Mouse (Mus musculus) megakaryocyte, embryonic 14.5 days (primary cell): ENCODE measurements around the gene Gm49342. TPM values are rescaled to one million over a fixed set of nuclear protein-coding genes. Genes with fewer than 3 reads are reported as not detected.
A peak's percentile ranks its signal among the peaks of the same experiment; 100 is the strongest.
"Not testable (repeated sequence)": the region's sequence is repeated elsewhere in the genome, so short reads cannot be mapped to it uniquely, and the experiment has no call there.

ENCODE experiments used
- H3K27me3 ChIP-seq: replicated peaks from 2 replicates; pipeline ENCODE3; 2012; ENCODE audit warnings: inconsistent platforms
- H3K36me3 ChIP-seq: replicated peaks from 2 replicates; pipeline ENCODE3; 2012; ENCODE audit warnings: low read length, inconsistent platforms, mixed read lengths
- H3K4me1 ChIP-seq: 2 replicates; pipeline ENCODE4 v1.6.1; 2012; ENCODE audit warnings: inconsistent platforms
- H3K4me3 ChIP-seq: replicated peaks from 2 replicates; pipeline ENCODE3; 2012; ENCODE audit warnings: moderate library complexity, mild to moderate bottlenecking, inconsistent platforms
- H3K9me3 ChIP-seq: 2 replicates; pipeline ENCODE4 v1.6.1; 2012; ENCODE audit warnings: inconsistent platforms
- FLI1 ChIP-seq: IDR thresholded peaks from 2 replicates; pipeline ENCODE4 v1.6.1; 2012; ENCODE audit warnings: low read length, inconsistent platforms, mixed read lengths
- GATA1 ChIP-seq: IDR thresholded peaks from 3 replicates; pipeline ENCODE4 v1.6.1; 2012; ENCODE audit warnings: mixed read lengths, low read length, inconsistent platforms, borderline replicate concordance
- polyA plus RNA-seq: library from polyadenylated mRNA; stranded (reverse); fragments of >175 nt; gene quantifications from 2 replicates; pipeline ENCODE4 v1.2.3, GENCODE M21; 2012; ENCODE audit warnings: low replicate concordance; ENCODE audit not compliant: insufficient read depth

The Gm49342 gene
- polyA plus RNA-seq, 1 experiment: 1.00 TPM

DNA sequence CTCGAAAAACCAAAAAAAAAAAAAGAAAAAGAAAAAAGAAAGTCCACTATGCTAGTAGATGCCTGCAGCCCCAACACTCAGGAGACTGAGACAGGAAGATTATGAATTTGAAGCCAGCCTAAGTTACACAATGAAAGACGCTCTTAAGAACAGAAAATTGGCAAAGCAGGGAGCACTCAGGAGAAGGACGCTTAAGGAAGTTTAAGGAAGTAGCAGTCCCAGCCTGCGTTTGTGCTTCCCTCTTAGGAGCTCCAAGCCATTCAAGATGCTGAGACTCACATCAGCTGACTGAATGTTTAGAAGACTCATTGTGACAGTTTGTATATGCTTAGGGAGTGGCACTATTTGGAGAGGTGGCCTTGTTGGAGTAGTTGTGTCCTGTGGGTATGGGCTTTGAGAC is 36.2 kb upstream of the Gm49342 start:
- Histone ChIP-seq H3K36me3 (peaks cover 14% of the 10 kb centered on the region), H3K4me1 (peaks cover 4% of the 10 kb centered on the region; the same call in 1 of the 2 replicates), H3K27me3 (no peaks in the 10 kb centered on the region), H3K4me3 (no peak overlapping the region), H3K9me3 (no peaks in the 10 kb centered on the region)
- no peak for TF ChIP-seq FLI1
- no peak for TF ChIP-seq GATA1

DNA sequence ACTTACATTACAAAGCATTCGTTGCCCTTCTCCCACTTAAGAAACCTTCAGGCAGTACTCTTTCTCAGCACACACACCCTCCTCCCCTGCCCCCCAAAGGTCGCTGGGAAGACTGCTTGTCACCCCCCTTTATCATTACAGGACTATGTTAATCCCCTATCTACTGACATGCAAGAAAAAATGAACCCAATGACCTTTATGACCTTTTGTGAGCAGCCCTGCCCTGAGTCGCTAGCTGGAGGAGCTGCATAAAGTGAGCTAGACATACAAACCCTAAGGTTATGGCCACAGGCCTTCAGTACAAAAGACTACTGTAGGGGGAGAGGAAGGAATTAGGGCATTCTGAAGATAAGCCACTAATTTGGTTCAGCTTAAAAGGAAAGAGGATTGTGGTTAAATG is 33.0 kb upstream of the Gm49342 start:
- peaks cover 44% of the 10 kb centered on the region for H3K36me3 ChIP-seq
- H3K9me3 ChIP-seq: no peaks in the 10 kb centered on the region
- no peak overlapping the region for H3K4me3 ChIP-seq
- TF ChIP-seq GATA1: no peak
- no peak for TF ChIP-seq FLI1
- H3K4me1 ChIP-seq: peaks cover 4% of the 10 kb centered on the region; the same call in 1 of the 2 replicates
- H3K27me3 ChIP-seq: no peaks in the 10 kb centered on the region

DNA sequence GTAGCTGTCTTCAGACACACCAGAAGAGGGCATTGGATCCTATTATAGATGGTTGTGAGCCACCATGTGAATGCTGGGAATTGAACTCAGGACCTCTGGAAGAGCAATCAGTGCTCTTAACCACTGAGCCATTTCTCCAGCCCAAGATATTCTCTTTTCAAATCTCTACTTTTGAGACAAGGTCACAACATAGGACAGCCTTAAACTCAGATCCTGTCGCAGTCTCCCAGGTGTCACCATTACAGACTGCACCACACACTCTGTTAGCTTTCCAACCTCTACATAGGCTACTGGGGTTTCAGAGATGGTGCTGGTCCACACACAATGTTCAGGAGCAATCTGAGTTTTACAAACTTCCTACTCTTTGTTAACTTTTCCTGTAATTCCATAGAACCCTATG is 20.9 kb upstream of the Gm49342 start:
- H3K27me3 ChIP-seq, H3K9me3 ChIP-seq: not testable (repeated sequence)
- Histone ChIP-seq H3K4me1 (peaks cover 33% of the 10 kb centered on the region), H3K36me3 (peaks cover 42% of the 10 kb centered on the region), H3K4me3 (peak overlapping the region; percentile 90)

DNA sequence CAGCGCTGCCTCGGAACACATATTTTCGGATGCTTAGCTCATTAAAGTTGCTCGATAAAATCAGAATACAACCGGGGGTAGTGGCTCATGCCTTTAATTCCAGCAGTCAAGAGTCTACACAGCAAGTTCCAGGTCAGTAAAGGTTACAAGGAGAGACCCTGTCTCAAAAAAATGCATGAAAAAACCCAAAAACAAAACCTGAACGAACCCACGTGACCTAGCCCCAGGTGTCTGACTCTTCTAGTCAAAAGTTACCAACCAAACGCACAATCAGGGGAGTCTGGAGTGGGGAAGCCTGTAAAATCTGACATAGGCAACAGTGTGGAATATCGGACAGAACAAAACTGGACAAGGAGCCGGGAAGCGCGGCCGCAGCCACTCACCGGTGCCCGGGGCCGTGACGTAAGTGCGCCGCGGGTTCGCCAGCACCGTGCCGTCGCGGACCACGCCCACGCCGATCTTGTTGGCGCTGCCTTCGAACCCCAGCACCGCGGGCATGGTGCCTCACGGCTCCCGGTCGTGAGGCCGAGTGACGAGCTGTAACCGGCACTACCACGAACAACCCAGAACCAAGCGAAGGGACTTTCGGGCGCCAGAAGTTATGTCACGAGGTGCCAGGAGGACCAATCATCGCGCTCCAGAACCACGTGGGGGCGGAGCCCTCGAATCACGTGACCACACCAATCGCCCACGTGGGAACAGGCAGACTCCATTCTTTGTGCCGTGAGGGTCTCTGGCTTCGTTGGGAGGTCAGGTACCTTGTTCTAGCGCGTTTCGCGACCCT is 19.8 kb upstream of the Gm49342 start, which contains the start of the genes Osgep and Apex1:
Gene Osgep, minus strand, starts transcription at position 613 of the 784 bp plus-strand sequence.
Gene Apex1, plus strand, starts transcription at position 688 of the 784 bp plus-strand sequence.
- peak within 1 kb of the TSS; percentile 90 for H3K4me3 ChIP-seq
- peaks cover 48% of the 10 kb centered on the region for H3K36me3 ChIP-seq
- H3K9me3 ChIP-seq: no peaks in the 10 kb centered on the region
- TF ChIP-seq FLI1 (no peak), GATA1 (no peak)
- H3K4me1 ChIP-seq: peaks cover 43% of the 10 kb centered on the region
- H3K27me3 ChIP-seq: no peaks in the 10 kb centered on the region

DNA sequence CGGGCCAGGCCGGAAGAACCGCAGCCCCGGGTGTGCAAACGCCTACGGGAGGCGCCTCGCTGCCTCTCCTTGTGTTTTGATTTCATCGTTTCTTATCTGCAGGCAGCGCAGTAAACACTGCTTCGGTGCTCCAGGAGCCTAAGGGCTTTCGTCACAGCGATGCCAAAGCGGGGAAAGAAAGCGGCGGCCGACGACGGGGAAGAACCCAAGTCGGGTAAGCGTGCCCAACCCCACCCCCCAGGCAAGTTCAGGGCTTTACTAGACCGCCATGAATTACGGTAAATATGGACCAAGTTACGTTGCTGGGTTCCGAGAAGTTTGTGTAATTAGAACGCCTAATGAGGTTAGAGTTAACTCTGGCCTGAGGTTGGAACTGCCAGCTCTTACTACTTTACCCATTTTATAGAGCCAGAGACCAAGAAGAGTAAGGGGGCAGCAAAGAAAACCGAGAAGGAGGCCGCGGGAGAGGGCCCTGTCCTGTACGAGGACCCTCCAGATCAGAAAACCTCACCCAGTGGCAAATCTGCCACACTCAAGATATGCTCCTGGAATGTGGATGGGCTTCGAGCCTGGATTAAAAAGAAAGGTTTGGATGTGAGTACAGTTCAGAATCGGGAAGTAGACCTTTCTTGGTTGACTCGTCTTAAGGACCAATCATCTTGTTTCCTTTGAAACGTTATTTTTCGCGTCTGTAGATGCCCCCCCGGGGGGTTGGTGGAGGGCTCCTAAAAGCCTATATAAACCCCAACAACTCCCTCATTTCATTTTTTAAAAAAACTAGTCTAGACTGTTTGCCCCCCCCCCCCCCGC is 19.0 kb upstream of the Gm49342 start:
- TF ChIP-seq GATA1 (no peak), FLI1 (no peak)
- no peaks in the 10 kb centered on the region for H3K27me3 ChIP-seq
- H3K36me3 ChIP-seq: peaks cover 44% of the 10 kb centered on the region
- peaks cover 51% of the 10 kb centered on the region for H3K4me1 ChIP-seq
- peak overlapping the region; percentile 90 for H3K4me3 ChIP-seq
- no peaks in the 10 kb centered on the region for H3K9me3 ChIP-seq

DNA sequence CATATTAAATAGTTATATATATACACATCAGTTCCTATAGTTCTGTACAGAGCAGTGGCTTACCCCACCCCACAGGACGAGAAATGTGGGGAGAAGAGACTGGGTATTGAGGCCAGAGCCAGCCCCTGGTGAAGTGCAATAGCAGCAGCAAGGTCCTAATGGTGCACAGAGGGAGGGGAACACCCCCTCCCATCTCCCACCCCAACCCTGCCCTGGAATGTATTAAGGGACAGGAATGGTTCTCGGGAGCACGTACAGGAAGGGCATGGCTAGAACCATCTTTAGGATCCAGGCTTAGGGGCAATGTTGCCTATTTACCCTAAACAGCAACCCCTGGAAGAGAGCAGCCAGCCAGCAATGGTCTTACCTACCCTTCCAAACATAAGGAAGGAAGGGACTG is 17.0 kb upstream of the Gm49342 start:
- Histone ChIP-seq H3K9me3 (no peaks in the 10 kb centered on the region), H3K36me3 (peaks cover 39% of the 10 kb centered on the region), H3K4me3 (no peak overlapping the region), H3K4me1 (peaks cover 63% of the 10 kb centered on the region), H3K27me3 (no peaks in the 10 kb centered on the region)
- TF ChIP-seq FLI1: no peak
- TF ChIP-seq GATA1: no peak

DNA sequence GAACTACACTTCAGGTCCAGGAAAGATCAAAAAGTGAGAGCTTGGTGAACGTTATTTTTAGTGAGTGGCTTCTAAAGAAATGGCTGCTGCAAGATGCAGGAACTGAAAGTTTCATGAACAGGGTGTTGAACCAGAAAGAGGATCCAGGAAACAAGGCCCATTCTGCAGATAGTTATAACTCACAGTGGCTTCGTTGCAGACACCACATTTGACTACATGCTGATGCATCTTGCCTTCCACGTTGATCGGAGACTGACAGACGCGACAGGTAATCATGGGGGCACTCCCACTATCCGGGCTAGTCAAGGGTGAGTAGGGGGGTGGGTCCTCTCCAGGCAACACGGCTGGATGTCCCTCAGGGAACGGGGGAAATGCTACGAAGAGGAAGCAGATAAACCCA is 14.4 kb upstream of the Gm49342 start:
- Histone ChIP-seq H3K27me3 (no peaks in the 10 kb centered on the region), H3K4me1 (peaks cover 59% of the 10 kb centered on the region), H3K36me3 (peaks cover 39% of the 10 kb centered on the region), H3K9me3 (no peaks in the 10 kb centered on the region), H3K4me3 (peak overlapping the region; percentile 98)
- TF ChIP-seq FLI1 (no peak), GATA1 (no peak)

DNA sequence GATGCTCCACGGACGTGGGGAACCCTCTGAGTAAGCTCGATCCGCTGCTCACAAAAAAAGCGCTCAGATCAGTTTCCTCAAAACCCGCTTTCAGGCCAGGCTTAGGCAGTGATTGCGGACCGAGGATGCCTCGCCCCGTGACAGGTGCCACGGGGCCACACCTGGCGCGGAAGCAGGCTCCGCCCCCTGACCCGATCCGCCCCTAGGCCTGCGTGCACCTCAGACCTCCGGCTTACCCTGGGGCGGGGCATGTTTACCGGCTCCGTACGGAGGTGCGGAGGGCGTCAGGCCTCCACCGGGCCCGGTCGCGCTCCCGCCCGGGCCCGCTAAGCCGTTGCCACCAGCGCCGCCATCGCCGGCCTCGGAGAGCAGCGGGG is 14.0 kb upstream of the Gm49342 start:
- Histone ChIP-seq H3K36me3 (peaks cover 39% of the 10 kb centered on the region), H3K4me1 (peaks cover 58% of the 10 kb centered on the region), H3K9me3 (no peaks in the 10 kb centered on the region), H3K27me3 (no peaks in the 10 kb centered on the region), H3K4me3 (peak overlapping the region; percentile 98)
- TF ChIP-seq GATA1 (no peak), FLI1 (no peak)

DNA sequence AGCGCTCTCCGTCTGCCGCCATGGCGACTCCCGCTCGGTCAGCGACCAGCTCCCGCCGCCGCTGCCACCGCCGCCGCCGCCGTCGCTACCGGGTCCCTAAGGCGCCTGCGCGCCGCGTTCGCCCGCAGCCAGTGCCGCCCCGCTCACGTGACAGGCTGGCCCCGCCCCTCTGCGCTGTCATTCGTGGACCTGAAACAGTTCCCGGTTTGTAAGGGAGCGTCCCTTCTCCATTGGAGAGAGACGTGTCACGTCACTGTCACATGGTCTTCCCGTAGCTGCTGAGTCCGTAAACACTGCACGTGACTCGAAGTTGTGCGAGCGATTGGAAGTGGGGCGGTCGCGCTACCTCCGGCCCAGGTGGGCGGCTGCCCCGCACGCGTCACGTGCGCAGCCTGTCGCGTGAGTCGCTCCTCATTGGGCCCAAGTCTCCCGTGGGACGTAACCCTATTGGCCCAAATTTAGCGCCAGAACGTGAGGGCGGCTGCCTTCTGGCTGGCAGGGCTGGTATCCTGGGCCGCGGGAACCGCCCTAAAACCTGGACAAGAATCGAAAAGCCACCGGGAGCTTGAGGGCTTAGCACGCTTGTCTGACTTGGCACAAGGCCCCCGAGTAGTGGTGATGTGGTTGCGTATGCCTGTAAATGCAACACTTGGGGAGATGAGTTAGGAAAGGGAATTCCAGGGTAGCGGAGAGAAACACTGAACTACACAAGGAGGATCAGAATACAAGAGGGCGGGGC is 13.4 kb upstream of the Gm49342 start, which contains the start of the genes Pip4p1 and Pnp:
Gene Pip4p1, minus strand, starts transcription at position 103 of the 739 bp plus-strand sequence.
Gene Pnp, plus strand, starts transcription at position 329 of the 739 bp plus-strand sequence.
- Histone ChIP-seq H3K9me3 (no peaks in the 10 kb centered on the region), H3K4me1 (peaks cover 53% of the 10 kb centered on the region), H3K36me3 (peaks cover 37% of the 10 kb centered on the region), H3K4me3 (peak within 1 kb of the TSS; percentile 98), H3K27me3 (no peaks in the 10 kb centered on the region)
- TF ChIP-seq FLI1 (no peak), GATA1 (no peak)
